Mouse (Mus musculus) heart, adult 2 months (tissue): ENCODE results near the gene Gle1. TPM values are rescaled to one million over a fixed set of nuclear protein-coding genes. Genes with fewer than 3 reads are reported as not detected.
A peak's percentile ranks its signal among the peaks of the same experiment; 100 is the strongest.

Experiments used
- DNase-seq, 2 experiments: peaks; one replicate each; pipeline ENCODE4 v3.0.0; 2021
- H3K27ac ChIP-seq: fragments of 200-600 bp; 2 replicates; pipeline ENCODE4 v1.8.1; 2022
- H3K27me3 ChIP-seq: fragments of 200-500 bp; 2 replicates; pipeline ENCODE4 v1.6.1; 2012; ENCODE audit warnings: mild to moderate bottlenecking, low read length, inconsistent platforms, mixed read lengths; ENCODE audit not compliant: control insufficient read depth, insufficient read depth
- H3K36me3 ChIP-seq: fragments of 200-500 bp; 2 replicates; pipeline ENCODE4 v1.6.1; 2012; ENCODE audit warnings: low read length, inconsistent platforms; ENCODE audit not compliant: control insufficient read depth, insufficient read depth
- H3K4me1 ChIP-seq: fragments of 200-500 bp; 2 replicates; pipeline ENCODE4 v1.6.1; 2011; ENCODE audit warnings: low read length; ENCODE audit not compliant: control insufficient read depth, insufficient read depth
- H3K4me3 ChIP-seq: fragments of 200-600 bp; 2 replicates; pipeline ENCODE4 v1.8.1; 2022
- H3K79me2 ChIP-seq: fragments of 200-500 bp; replicated peaks from 2 replicates; pipeline ENCODE4 v1.6.1; 2012; ENCODE audit warnings: mild to moderate bottlenecking, inconsistent platforms, low read length, moderate library complexity, mixed read lengths; ENCODE audit not compliant: control insufficient read depth, insufficient read depth
- H3K9ac ChIP-seq: fragments of 200-500 bp; 2 replicates; pipeline ENCODE4 v1.6.1; 2012; ENCODE audit warnings: low read depth, mild to moderate bottlenecking, control low read depth, inconsistent platforms, low read length, mixed read lengths
- CTCF ChIP-seq: fragments of 200-600 bp; IDR thresholded peaks from 2 replicates; pipeline ENCODE4 v1.8.1; 2022; ENCODE audit warnings: antibody characterized with exemption, mild to moderate bottlenecking, moderate library complexity
- EP300 ChIP-seq: fragments of 200-500 bp; IDR thresholded peaks from 2 replicates; pipeline ENCODE4 v1.6.1; 2011; ENCODE audit warnings: low read depth, low read length, control low read depth; ENCODE audit not compliant: insufficient read depth
- POLR2A ChIP-seq: fragments of 200-500 bp; IDR thresholded peaks from 2 replicates; pipeline ENCODE4 v1.6.1; 2011; ENCODE audit warnings: mild to moderate bottlenecking, low read depth, low read length, control low read depth; ENCODE audit not compliant: insufficient read depth
- WGBS: fragments of 180-500 bp; shearing (Covaris S2); methylation state at CpG from one replicate; pipeline ENCODE4 v1.1.7; 2018; 5-methylcytosine and 5-hydroxymethylcytosine counted together
- intact Hi-C: fragments of 180-260 bp; cut with DNase I; formaldehyde crosslinking; loops from one replicate; pipeline ENCODE4 v1.15.1; 2025
- polyA plus RNA-seq: library from polyadenylated mRNA; depleted of rRNA; stranded (reverse); fragments of >200 nt; gene quantifications from 2 replicates; pipeline ENCODE4 v1.2.3, GENCODE M21; 2012
- total RNA-seq, 2 experiments: library from RNA; stranded (reverse); gene quantifications; 2 replicates each; pipeline ENCODE4 v1.2.3; 2021

Gene Gle1
- total and polyA plus RNA-seq, 3 experiments: 14.9 to 25.6 (median 23.8) TPM

GRCm38 (mm10) chr2:29917621-29918020, 17.6 kb upstream of the Gle1 start:
- H3K27ac ChIP-seq: no peak overlapping the region
- intact Hi-C loops: no loop called here

GRCm38 (mm10) chr2:29922011-29922410, 13.2 kb upstream of the Gle1 start:
- TF ChIP-seq POLR2A: no peak
- no peak for TF ChIP-seq CTCF
- no peak for TF ChIP-seq EP300
- intact Hi-C loops: no loop called here
- no peaks in the 10 kb centered on the region for H3K27me3 ChIP-seq
- H3K36me3 ChIP-seq: no peaks in the 10 kb centered on the region
- WGBS: 17% methylated on average over 11 of the region's 11 CpGs
- no peak overlapping the region for H3K4me3 ChIP-seq
- no peaks in the 10 kb centered on the region for H3K4me1 ChIP-seq
- H3K9ac ChIP-seq: no peak overlapping the region
- no peaks in the 10 kb centered on the region for H3K79me2 ChIP-seq
- no peak overlapping the region for H3K27ac ChIP-seq
- peak; percentile 78 to 79 for DNase-seq

More at GRCm38 (mm10) chr2:29917621-29918020, 17.6 kb upstream of the Gle1 start:
- Histone ChIP-seq H3K36me3 (no peaks in the 10 kb centered on the region), H3K27me3 (no peaks in the 10 kb centered on the region), H3K4me3 (no peak overlapping the region), H3K79me2 (no peaks in the 10 kb centered on the region), H3K9ac (no peak overlapping the region), H3K4me1 (no peaks in the 10 kb centered on the region)
- WGBS: 89% methylated on average over 11 of the region's 11 CpGs
- DNase-seq: no peak
- TF ChIP-seq CTCF (no peak), POLR2A (no peak), EP300 (no peak)

- Histone ChIP-seq H3K4me1 (no peaks in the 10 kb centered on the region), H3K9ac (no peak overlapping the region), H3K79me2 (no peaks in the 10 kb centered on the region), H3K27ac (no peak overlapping the region), H3K27me3 (no peaks in the 10 kb centered on the region), H3K4me3 (no peak overlapping the region), H3K36me3 (no peaks in the 10 kb centered on the region)
- no peak for DNase-seq
- intact Hi-C loops: no loop called here
- WGBS: 91% methylated on average over 5 of the region's 5 CpGs
- TF ChIP-seq CTCF (no peak), EP300 (no peak), POLR2A (no peak)
Measured at GRCm38 (mm10) chr2:29926542-29926941, 8.7 kb upstream of the Gle1 start.

- no peaks in the 10 kb centered on the region for H3K4me1 ChIP-seq
- no peak for TF ChIP-seq EP300
- TF ChIP-seq CTCF: no peak
- TF ChIP-seq POLR2A: no peak
- H3K4me3 ChIP-seq: no peak overlapping the region
- H3K9ac ChIP-seq: no peak overlapping the region
- no peak for DNase-seq
- 89% methylated on average over 10 of the region's 10 CpGs for WGBS
- no peaks in the 10 kb centered on the region for H3K36me3 ChIP-seq
- no peaks in the 10 kb centered on the region for H3K79me2 ChIP-seq
- intact Hi-C loops: no loop called here
- H3K27ac ChIP-seq: no peak overlapping the region
- H3K27me3 ChIP-seq: no peaks in the 10 kb centered on the region
Measured at GRCm38 (mm10) chr2:29930506-29930905, 4.7 kb upstream of the Gle1 start.

- Histone ChIP-seq H3K4me3 (no peak overlapping the region), H3K9ac (no peak overlapping the region), H3K4me1 (peaks cover 4% of the 10 kb centered on the region), H3K79me2 (peaks cover 4% of the 10 kb centered on the region), H3K27me3 (no peaks in the 10 kb centered on the region), H3K27ac (no peak overlapping the region), H3K36me3 (0 out of 2 replicates have a peak, but pooled peaks cover 3% of the 10 kb centered on the region)
- intact Hi-C loops: no loop called here
- DNase-seq: no peak
- no peak for TF ChIP-seq EP300
- TF ChIP-seq POLR2A: no peak
- no peak for TF ChIP-seq CTCF
- 79% methylated on average over 6 of the region's 6 CpGs for WGBS
Measured at GRCm38 (mm10) chr2:29931194-29931593, 4.0 kb upstream of the Gle1 start.

- Histone ChIP-seq H3K4me1 (peaks cover 14% of the 10 kb centered on the region), H3K79me2 (peaks cover 4% of the 10 kb centered on the region), H3K27ac (no peak overlapping the region), H3K36me3 (peaks cover 12% of the 10 kb centered on the region), H3K4me3 (no peak overlapping the region), H3K9ac (no peak overlapping the region), H3K27me3 (no peaks in the 10 kb centered on the region)
- WGBS: 89% methylated on average over 9 of the region's 9 CpGs
- no peak for TF ChIP-seq EP300
- TF ChIP-seq CTCF: no peak
- no peak for TF ChIP-seq POLR2A
- intact Hi-C loops: no loop called here
- no peak for DNase-seq
Measured at GRCm38 (mm10) chr2:29940073-29940472, 4.8 kb downstream of the Gle1 start.
